Mouse (Mus musculus) midbrain, embryonic 12.5 days (tissue): ENCODE measurements around the gene Hoxd11. TPM values are rescaled to one million over a fixed set of nuclear protein-coding genes. Genes with fewer than 3 reads are reported as not detected.
A peak's percentile ranks its signal among the peaks of the same experiment; 100 is the strongest.

ENCODE experiments used
- ATAC-seq: fragments of 200-750 bp; cut with Nextera tagmentation; 2 replicates; pipeline ENCODE4 v1.8.0; 2017; ENCODE audit warnings: low read depth, moderate TSS enrichment, moderate library complexity; ENCODE audit not compliant: low FRiP score
- H3K27ac ChIP-seq: fragments of 300-500 bp; sonication (generic); replicated peaks from 2 replicates; pipeline ENCODE4 v1.5.1; 2016; ENCODE audit warnings: mild to moderate bottlenecking
- H3K27me3 ChIP-seq: fragments of 300-500 bp; sonication (generic); 2 replicates; pipeline ENCODE4 v1.6.1; 2016; ENCODE audit warnings: mild to moderate bottlenecking
- H3K36me3 ChIP-seq: fragments of 300-500 bp; sonication (generic); 2 replicates; pipeline ENCODE4 v1.6.1; 2016
- H3K4me1 ChIP-seq: fragments of 300-500 bp; sonication (generic); 2 replicates; pipeline ENCODE4 v1.6.1; 2016
- H3K4me2 ChIP-seq: fragments of 300-500 bp; sonication (generic); replicated peaks from 2 replicates; pipeline ENCODE4 v1.6.1; 2016; ENCODE audit warnings: mild to moderate bottlenecking, moderate library complexity
- H3K4me3 ChIP-seq: fragments of 300-500 bp; sonication (generic); 2 replicates; pipeline ENCODE4 v1.5.1; 2016; ENCODE audit warnings: mild to moderate bottlenecking
- H3K9ac ChIP-seq: fragments of 300-500 bp; sonication (generic); replicated peaks from 2 replicates; pipeline ENCODE4 v1.6.1; 2016; ENCODE audit warnings: mild to moderate bottlenecking, moderate library complexity
- H3K9me3 ChIP-seq: fragments of 300-500 bp; sonication (generic); 2 replicates; pipeline ENCODE4 v1.6.1; 2016; ENCODE audit warnings: mild to moderate bottlenecking
- WGBS: fragments of 180-500 bp; shearing (Covaris S2); methylation state at CpG from one replicate; pipeline ENCODE4 v1.1.7; 2016; 5-methylcytosine and 5-hydroxymethylcytosine counted together
- microRNA counts: library from miRNA; unstranded; fragments of <30 nt; microRNA quantifications from one replicate; lab custom pipeline; 2017
- microRNA-seq: library from miRNA; unstranded; fragments of <30 nt; microRNA quantifications from one replicate; pipeline ENCODE4, GENCODE M21; 2017
- polyA plus RNA-seq: library from polyadenylated mRNA; unstranded; fragments of >200 nt; fragmentation: Nextera tagmentation; extraction: Ambion mirVana; gene quantifications from 2 replicates; pipeline ENCODE4 v1.2.1, GENCODE M21; 2016

Gene Hoxd11
- polyA plus RNA-seq, 1 experiment from 2014 or later = not detected

DNA sequence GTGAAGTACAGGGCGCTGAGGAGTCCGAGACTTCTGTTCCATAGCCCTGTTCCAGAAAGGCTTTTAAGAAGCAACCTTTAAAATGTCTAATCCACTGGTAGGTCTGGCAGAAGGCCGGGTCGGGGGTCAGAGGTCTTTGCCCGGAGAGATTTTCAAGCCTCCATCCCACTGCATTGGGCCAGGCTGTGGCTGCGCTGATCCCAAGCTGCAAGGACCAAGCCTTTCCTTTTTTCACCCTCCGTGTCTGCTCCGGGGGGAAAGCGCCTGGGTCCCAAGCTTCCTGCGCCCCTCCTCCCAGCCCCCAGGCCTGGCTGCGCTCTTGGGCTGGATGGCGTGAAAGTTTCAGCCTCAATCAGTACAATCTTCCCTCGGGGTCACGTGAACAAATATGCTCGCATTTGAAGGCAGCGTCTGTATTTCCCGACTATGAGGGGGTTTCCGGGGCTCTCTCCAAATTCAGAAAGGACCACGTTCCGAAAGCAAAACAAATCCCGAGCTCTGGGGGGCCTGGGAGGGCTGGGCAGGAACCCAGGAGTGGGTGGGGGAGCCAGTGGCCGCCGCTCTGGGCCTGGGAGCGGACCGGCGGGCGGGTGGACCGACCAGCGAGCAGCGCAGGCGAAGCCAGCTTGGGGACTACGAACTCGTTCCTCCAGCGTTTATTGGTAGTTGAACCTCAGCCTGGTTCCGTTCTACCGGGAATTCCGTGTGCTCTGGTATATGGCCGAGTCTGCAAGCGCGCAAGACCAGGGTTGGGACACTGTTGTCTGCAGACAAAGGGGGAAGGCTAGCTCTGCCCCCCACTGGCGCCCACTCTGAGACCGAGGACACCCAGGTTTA, 56.7 kb downstream of the Hoxd11 start:
- 0 out of 2 replicates have a peak overlapping the region, but pooled peaks have one; percentile 13 for H3K4me3 ChIP-seq
- H3K9me3 ChIP-seq = no peaks in the 10 kb centered on the region
- H3K36me3 ChIP-seq = no peaks in the 10 kb centered on the region
- peaks cover 100% of the 10 kb centered on the region for H3K27me3 ChIP-seq
- H3K4me1 ChIP-seq = peaks cover 8% of the 10 kb centered on the region
- no peak for ATAC-seq
- no peak overlapping the region for H3K27ac ChIP-seq
- H3K4me2 ChIP-seq = 0 out of 2 replicates have a peak overlapping the region, but pooled peaks have one; percentile 17
- no peak overlapping the region for H3K9ac ChIP-seq
- under 1% methylated on average over 39 of the region's 42 CpGs for WGBS

MicroRNAs encoded within 50 kb of the gene (microRNA counts, 519-probe panel; counts per million panel counts)
- not detected for microRNA mmu-miR-10b (lab: Ali Mortazavi, UCI)

Small RNAs within 50 kb of the gene (microRNA-seq; reads per million reads assigned to microRNA genes)
- gene Gm44463 (not detected), gene Mir10b (78.3 reads per million, percentile 48 among the genes with 10 or more reads in this experiment)

Other genes starting within 250 kb of the Hoxd11 start
- 59.7 and 60.8 TPM in 2 replicates for gene Lnpk, start 100.1 kb upstream of the Hoxd11 start, polyA plus RNA-seq
- gene Evx2, start 20.0 kb upstream of the Hoxd11 start, polyA plus RNA-seq = 1.2 and 1.4 TPM in 2 replicates
- gene Hoxd13, start 11.2 kb upstream of the Hoxd11 start, polyA plus RNA-seq = 0.21 TPM in 1 of 2 replicates, not detected in the other
- gene Hoxd12, start 4.5 kb upstream of the Hoxd11 start, polyA plus RNA-seq = not detected in 2 replicates
- gene Hoxd10, start 12.4 kb downstream of the Hoxd11 start, polyA plus RNA-seq = not detected in 2 replicates
- not detected in 2 replicates for gene Hoxd9, start 18.2 kb downstream of the Hoxd11 start, polyA plus RNA-seq
- 0.08 and 0.15 TPM in 2 replicates for gene Hoxd8, start 25.1 kb downstream of the Hoxd11 start, polyA plus RNA-seq
- not detected in 2 replicates for gene Hoxd3, start 32.4 kb downstream of the Hoxd11 start, polyA plus RNA-seq
- not detected in 2 replicates for gene Hoxd4, start 32.4 kb downstream of the Hoxd11 start, polyA plus RNA-seq
- gene Gm28230, start 47.2 kb downstream of the Hoxd11 start, polyA plus RNA-seq = not detected in 2 replicates
- 0.31 and 0.40 TPM in 2 replicates for gene Hoxd1, start 83.4 kb downstream of the Hoxd11 start, polyA plus RNA-seq
- 110 and 118 TPM in 2 replicates for gene Mtx2, start 146.2 kb downstream of the Hoxd11 start, polyA plus RNA-seq